Comparison of ENCODE assay signal across 8 mouse cellular contexts in the genomic region with DNA sequence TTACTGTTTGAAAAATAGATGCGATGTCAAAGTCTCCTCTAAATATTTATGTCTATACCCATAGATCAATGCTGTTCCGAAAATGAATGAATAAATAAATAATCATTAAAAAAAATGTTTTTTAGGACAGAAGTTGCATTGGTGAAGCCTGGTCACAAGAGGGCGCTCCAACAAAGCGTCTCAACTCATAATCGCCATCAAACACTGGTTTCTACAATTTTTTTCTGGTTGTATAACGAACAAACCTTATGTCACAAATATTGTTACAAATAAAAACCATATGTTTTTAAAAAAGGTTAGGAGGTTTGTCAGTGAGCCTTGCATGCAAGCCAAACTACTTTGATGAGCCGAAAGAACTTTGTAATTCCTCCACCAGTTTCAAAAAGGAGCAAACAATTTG. TPM values are rescaled to one million over a fixed set of nuclear protein-coding genes. Genes with fewer than 3 reads are reported as not detected.
DNase-seq lines count a peak whose midpoint lies in the region; ATAC-seq and TF ChIP-seq lines count a peak whose summit lies in the region.

No protein-coding gene starts in this region.

- H3K27me3 ChIP-seq in heart, embryonic 12.5 days (replicated peaks), result 0 out of 2 replicates have a peak, but pooled peaks cover 3% of the 10 kb centered on the region
- H3K27me3 ChIP-seq in limb, embryonic 10.5 days (ENCODE audit: low read depth, poor library complexity, severe bottlenecking), result peaks cover 52% of the 10 kb centered on the region

- 0 out of 2 replicates have a peak, but pooled peaks cover 2% of the 10 kb centered on the region for H3K9me3 ChIP-seq in heart, embryonic 12.5 days (replicated peaks)
- H3K9me3 ChIP-seq in limb, embryonic 10.5 days (replicated peaks), result no peaks in the 10 kb centered on the region

- intact Hi-C loops in heart, postnatal 14 days (cut with DNase I), result loop anchor here (5.0 to 10.0 kb wide), 2 partner anchors 482 to 579 kb away; partner anchors contain the start of gene Bnip2

- 17% methylated on average over 7 of the region's 7 CpGs for WGBS in heart, embryonic 12.5 days
- WGBS in bone marrow, adult 2 months, result 10% methylated on average over 7 of the region's 7 CpGs
- 14% methylated on average over 7 of the region's 7 CpGs for WGBS in limb, embryonic 10.5 days

- H3K4me3 ChIP-seq in heart, embryonic 12.5 days, result no peak overlapping the region
- H3K4me3 ChIP-seq in bone marrow, adult 2 months (replicated peaks; ENCODE audit: control insufficient read depth, low read depth, low read length), result no peak overlapping the region
- no peak overlapping the region for H3K4me3 ChIP-seq in limb, embryonic 10.5 days

- TF ChIP-seq CTCF in bone marrow, adult 2 months (IDR thresholded peaks at IDR 0.05; ENCODE audit: control insufficient read depth, insufficient read depth, low read length), result 0 out of 2 replicates have a peak, but pooled peaks have one; percentile 20

- H3K36me3 ChIP-seq in heart, embryonic 12.5 days, result no peaks in the 10 kb centered on the region
- no peaks in the 10 kb centered on the region for H3K36me3 ChIP-seq in limb, embryonic 10.5 days

- H3K4me2 ChIP-seq in heart, embryonic 12.5 days, result no peak overlapping the region

- TF ChIP-seq POLR2A in bone marrow, adult 2 months (IDR thresholded peaks at IDR 0.05; ENCODE audit: borderline replicate concordance, control insufficient read depth, low read depth, low read length), result no peak

- H3K4me1 ChIP-seq in heart, embryonic 12.5 days (replicated peaks), result no peaks in the 10 kb centered on the region
- no peaks in the 10 kb centered on the region for H3K4me1 ChIP-seq in bone marrow, adult 2 months (ENCODE audit: control insufficient read depth, insufficient read depth, low read length)
- H3K4me1 ChIP-seq in limb, embryonic 10.5 days, result peaks cover 13% of the 10 kb centered on the region

- H3K9ac ChIP-seq in heart, embryonic 12.5 days, result no peak overlapping the region

- H3K27ac ChIP-seq in heart, embryonic 12.5 days (ENCODE audit: poor library complexity, severe bottlenecking), result no peak overlapping the region
- H3K27ac ChIP-seq in bone marrow, adult 2 months (ENCODE audit: control insufficient read depth, insufficient read depth, low read depth, low read length, poor library complexity), result no peak overlapping the region
- no peak overlapping the region for H3K27ac ChIP-seq in limb, embryonic 10.5 days

- DNase-seq in heart, postnatal 14 days, result peak; percentile 53 to 67
- DNase-seq in right cerebral cortex, postnatal 4 days, result peak; percentile 70
- DNase-seq in right cerebral cortex, postnatal 25 days, result no peak
- DNase-seq in limb, embryonic 10.5 days (ENCODE audit: low spot score), result peak; percentile 64
- peak; percentile 26 for DNase-seq in thymus, postnatal 25 days
- no peak for DNase-seq in urinary bladder, postnatal 4 days (ENCODE audit: low spot score in 2 of 2)

- ATAC-seq in heart, embryonic 12.5 days (ENCODE audit: insufficient number of reproducible peaks, low FRiP score), result no peak

RNA-seq across cellular contexts. Expression of gene Anxa2, which starts 52.2 kb away (rescaled TPM):
- total RNA-seq in heart, postnatal 14 days (2021), result 100 to 1,000 TPM; 119 to 146 TPM
- 378 and 387 TPM in 2 replicates for polyA plus RNA-seq in heart, embryonic 12.5 days (2016; fragmentation: Nextera tagmentation; extraction: Ambion mirVana)
- 98.8 and 211 TPM in 2 replicates for polyA plus RNA-seq in bone marrow, adult 2 months (2011; ENCODE audit: insufficient read depth, insufficient read length, low replicate concordance, missing spikeins)
- polyA plus RNA-seq in limb, embryonic 10.5 days (2016; fragmentation: Nextera tagmentation; extraction: Ambion mirVana), result 101 and 138 TPM in 2 replicates

Comparison
In these comparisons a context has a peak if more than half of its experiments do, and no peak if none do; other contexts are left out.
1. DNase-seq: peak in heart, postnatal 14 days (2 of 2), right cerebral cortex, postnatal 4 days (single experiment), limb, embryonic 10.5 days (single experiment) and thymus, postnatal 25 days (single experiment); none in right cerebral cortex, postnatal 25 days (single experiment) and urinary bladder, postnatal 4 days (0 of 2).